Mouse (Mus musculus): ENCODE results near the gene Junb. TPM values are rescaled to one million over a fixed set of nuclear protein-coding genes. Genes with fewer than 3 reads are reported as not detected.

Junb gene
- polyA plus RNA-seq, 1 experiment from 2014 or later, result 5.9 TPM

DNA sequence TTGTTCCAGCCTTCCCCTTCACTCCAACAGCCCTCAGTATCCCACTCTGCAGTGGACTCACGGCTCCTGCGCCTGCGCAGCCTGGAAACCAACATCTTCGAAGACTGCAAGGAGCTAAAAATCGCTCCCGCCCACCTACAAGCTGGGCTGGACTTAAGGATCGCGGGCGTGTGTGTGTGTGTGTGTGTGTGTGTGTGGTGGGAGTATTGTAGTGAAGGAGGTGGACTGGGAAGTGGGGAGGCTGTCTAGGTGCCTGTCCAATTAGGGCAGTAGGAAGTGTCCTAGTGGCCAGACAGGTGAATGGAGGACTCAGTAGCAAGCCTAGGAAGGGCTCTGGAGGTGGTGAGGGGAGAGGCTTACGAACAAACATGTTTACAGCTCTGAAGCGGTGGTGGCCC is 33.3 kb downstream of the Junb start:
- peak overlapping the region; percentile 80 for H3K4me2 ChIP-seq

GRCm38 (mm10) chr8:84944478-84945160 is 33.9 kb downstream of the Junb start:
- no peaks in the 10 kb centered on the region for H3K9me3 ChIP-seq
- WGBS, result 2% methylated on average over 26 of the region's 26 CpGs
- H3K27ac ChIP-seq, result no peak overlapping the region
- ATAC-seq (ENCODE audit: low FRiP score), result peak; percentile 31; the same call in 1 of the 2 replicates
- peak overlapping the region; percentile 80 for H3K4me2 ChIP-seq
- no peak overlapping the region for H3K9ac ChIP-seq
- peaks cover 66% of the 10 kb centered on the region for H3K27me3 ChIP-seq
- peak overlapping the region; percentile 63 for H3K4me3 ChIP-seq
- H3K4me1 ChIP-seq (replicated peaks), result peaks cover 35% of the 10 kb centered on the region
- no peaks in the 10 kb centered on the region for H3K36me3 ChIP-seq

More for the DNA sequence above, 33.3 kb downstream of the Junb start:
- Histone ChIP-seq H3K36me3 (no peaks in the 10 kb centered on the region), H3K4me3 (peak overlapping the region; percentile 63), H3K27me3 (peaks cover 72% of the 10 kb centered on the region), H3K9me3 (no peaks in the 10 kb centered on the region), H3K27ac (peak overlapping the region; percentile 79), H3K4me1 (replicated peaks) (peaks cover 35% of the 10 kb centered on the region), H3K9ac (peak overlapping the region; percentile 82)
- WGBS, result 3% methylated on average over 11 of the region's 11 CpGs
- peak; percentile 67 for ATAC-seq (ENCODE audit: low FRiP score)

DNA sequence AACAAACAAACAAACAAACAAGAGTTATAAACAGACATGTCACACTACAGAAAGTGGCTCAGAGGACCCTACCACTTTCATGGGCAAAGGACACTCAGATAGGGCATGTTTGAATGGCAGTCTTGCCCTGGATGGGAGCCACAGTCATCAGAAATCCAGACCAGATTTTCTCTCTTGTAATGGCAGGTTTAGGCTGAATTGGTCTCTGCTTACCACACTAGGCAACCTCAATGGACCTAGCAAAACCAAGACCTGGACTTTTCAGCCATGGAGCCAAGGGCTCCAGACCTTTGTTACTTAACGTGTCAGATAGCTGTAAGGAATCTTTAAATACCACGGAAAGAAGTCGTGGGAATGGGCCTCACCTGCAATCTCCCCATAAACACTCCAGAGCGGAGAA is 34.8 kb downstream of the Junb start:
- H3K4me3 ChIP-seq, result 0 out of 2 replicates have a peak overlapping the region, but pooled peaks have one; percentile 63
- WGBS, result 26% methylated on average over 4 of the region's 4 CpGs
- no peak overlapping the region for H3K9ac ChIP-seq
- no peaks in the 10 kb centered on the region for H3K36me3 ChIP-seq
- no peak overlapping the region for H3K27ac ChIP-seq
- H3K4me1 ChIP-seq (replicated peaks), result peaks cover 35% of the 10 kb centered on the region
- H3K27me3 ChIP-seq, result peaks cover 62% of the 10 kb centered on the region
- peak overlapping the region; percentile 80; the same call in 1 of the 2 replicates for H3K4me2 ChIP-seq
- no peak for ATAC-seq (ENCODE audit: low FRiP score)
- H3K9me3 ChIP-seq, result no peaks in the 10 kb centered on the region

DNA sequence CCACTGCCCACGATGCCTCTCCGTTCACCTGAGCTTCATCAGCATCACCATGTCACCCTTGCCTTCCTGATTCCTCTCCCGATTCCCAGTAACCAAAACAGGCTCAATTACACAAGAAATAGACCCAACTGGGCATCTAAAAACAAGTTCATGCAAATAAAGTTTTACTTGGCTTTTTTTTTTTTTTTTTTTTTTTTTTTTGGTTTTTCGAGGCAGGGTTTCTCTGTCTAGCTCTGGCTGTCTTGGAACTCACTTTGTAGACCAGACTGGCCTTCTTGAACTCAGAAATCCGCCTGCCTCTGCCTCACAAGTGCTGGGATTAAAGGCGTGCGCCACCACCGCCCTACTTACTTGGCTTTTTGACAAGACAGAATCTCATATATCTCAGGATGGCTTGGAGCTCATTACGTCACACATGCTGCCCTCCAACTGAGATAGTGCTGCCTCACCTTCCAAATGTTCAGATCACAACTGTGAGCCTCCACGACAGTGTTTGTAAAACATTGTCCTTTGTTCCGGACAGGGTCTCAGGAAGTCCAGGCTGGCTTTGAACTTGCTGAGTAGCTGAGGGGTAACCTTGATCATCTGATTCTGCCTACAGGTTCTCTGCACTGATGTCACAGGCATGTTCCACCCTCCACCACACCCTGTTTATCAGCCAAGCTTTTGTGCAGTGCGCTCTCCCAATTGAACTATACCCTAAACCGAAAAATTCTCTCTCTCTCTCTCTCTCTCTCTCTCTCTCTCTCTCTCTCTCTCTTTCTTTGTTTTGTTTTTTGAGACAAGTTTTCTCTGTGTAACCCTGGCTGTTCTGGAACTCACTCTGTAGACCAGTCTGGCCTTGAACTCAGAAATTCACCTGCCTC is 40.7 kb downstream of the Junb start:
- Histone ChIP-seq H3K36me3 (peaks cover under 1% of the 10 kb centered on the region), H3K27ac (peak overlapping the region; percentile 98), H3K4me2 (peak overlapping the region; percentile 87), H3K4me1 (replicated peaks) (peaks cover 37% of the 10 kb centered on the region), H3K27me3 (peaks cover 18% of the 10 kb centered on the region), H3K9ac (peak overlapping the region; percentile 98), H3K9me3 (no peaks in the 10 kb centered on the region), H3K4me3 (peak overlapping the region; percentile 85)
- no peak for ATAC-seq (ENCODE audit: low FRiP score)
- WGBS, result 66% methylated on average over 12 of the region's 13 CpGs

DNA sequence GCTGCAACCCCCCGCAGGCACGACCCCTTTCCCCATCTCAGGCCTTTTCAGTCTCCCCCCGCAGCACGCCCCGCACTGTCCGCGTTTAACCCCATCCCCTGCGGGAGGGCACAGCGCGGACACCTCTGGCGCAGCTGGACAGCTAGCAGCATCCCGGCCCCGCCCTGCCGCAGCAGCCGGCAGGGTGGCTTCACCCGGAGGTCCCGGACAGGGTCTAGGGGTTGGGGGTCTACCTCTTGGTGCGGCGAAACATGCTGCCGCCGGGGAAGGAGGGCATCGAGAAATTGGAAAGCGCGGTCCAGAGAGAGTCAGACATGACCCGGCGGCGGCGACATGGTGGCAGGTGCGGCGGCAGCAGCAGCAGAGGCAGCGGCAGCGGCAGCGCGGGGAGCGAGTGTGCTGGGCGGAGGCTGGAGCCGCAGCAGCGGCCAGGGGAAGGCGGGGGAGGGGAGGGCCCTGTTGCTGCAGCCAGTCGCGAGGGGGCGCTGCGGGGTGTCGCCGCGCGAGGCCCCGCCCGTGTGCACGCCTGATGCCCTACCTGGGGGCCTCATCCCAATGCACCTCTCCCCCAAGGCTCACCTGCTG is 41.5 kb downstream of the Junb start, which contains the start of gene Mast1:
Mast1 (minus strand) TSS at position 398 of the 585 bp plus-strand sequence.
- Histone ChIP-seq H3K36me3 (peaks cover 9% of the 10 kb centered on the region), H3K4me3 (peak within 1 kb of the TSS; percentile 85)
- WGBS, result 0% methylated on average over 45 of the region's 50 CpGs

DNA sequence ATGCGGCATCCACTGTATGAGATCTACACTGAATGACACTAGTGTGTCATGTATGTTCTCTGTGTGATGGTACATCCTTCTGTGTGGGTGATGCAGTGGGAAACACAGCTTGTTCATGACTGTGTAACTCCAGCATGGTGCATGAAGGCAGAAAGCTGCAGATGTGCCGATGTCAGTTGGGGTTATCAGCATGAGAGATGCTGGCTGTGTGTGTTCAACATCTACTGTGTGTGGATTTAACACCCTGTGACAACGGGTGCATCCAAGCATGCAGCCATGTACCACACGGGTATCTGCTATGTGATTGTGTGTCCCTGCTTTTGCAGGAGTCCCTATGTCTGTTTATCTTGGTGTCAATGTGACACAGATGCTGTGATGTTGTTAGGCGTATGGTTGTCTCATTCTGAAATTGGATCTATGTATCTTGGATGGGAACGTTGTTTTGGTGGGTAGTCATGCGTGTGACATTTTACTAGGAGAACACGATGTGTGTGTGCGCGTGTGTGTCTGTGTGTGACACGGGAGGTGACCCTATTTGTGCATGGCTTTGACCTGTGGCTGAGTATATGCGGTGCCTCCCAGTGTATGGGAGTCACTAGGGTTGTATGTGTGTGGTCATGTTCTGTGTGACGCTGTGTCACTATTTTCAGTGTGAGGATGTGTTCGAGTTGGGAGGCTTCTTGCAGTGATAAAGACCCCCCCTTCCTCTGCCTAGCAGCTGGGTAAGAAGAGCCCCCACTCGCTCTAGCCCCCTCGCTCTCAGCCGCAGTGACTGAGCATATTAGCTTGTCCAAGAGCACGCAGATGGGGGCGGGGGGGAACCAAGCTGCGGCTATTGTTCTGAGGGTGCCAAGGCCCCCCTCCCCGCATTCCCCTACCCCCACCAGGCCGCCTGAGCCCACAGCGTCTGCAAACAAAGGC is 42.2 kb downstream of the Junb start:
- H3K27ac ChIP-seq, result peak overlapping the region; percentile 98
- H3K4me1 ChIP-seq (replicated peaks), result peaks cover 37% of the 10 kb centered on the region
- 13% methylated on average over 20 of the region's 23 CpGs for WGBS
- H3K27me3 ChIP-seq, result peaks cover 30% of the 10 kb centered on the region
- peak overlapping the region; percentile 98 for H3K9ac ChIP-seq
- H3K9me3 ChIP-seq, result no peaks in the 10 kb centered on the region
- H3K4me2 ChIP-seq, result peak overlapping the region; percentile 87
- H3K4me3 ChIP-seq, result peak overlapping the region; percentile 85
- peaks cover 16% of the 10 kb centered on the region for H3K36me3 ChIP-seq
- peak; percentile 56 for ATAC-seq (ENCODE audit: low FRiP score)

More for the DNA sequence above, 41.5 kb downstream of the Junb start, which contains the start of gene Mast1:
- H3K27ac ChIP-seq, result peak within 1 kb of the TSS; percentile 98
- H3K4me2 ChIP-seq, result peak within 1 kb of the TSS; percentile 87
- H3K27me3 ChIP-seq, result peaks cover 22% of the 10 kb centered on the region
- H3K4me1 ChIP-seq (replicated peaks), result peaks cover 37% of the 10 kb centered on the region
- H3K9ac ChIP-seq, result peak within 1 kb of the TSS; percentile 98
- no peaks in the 10 kb centered on the region for H3K9me3 ChIP-seq
- peak; percentile 53 for ATAC-seq (ENCODE audit: low FRiP score)

DNA sequence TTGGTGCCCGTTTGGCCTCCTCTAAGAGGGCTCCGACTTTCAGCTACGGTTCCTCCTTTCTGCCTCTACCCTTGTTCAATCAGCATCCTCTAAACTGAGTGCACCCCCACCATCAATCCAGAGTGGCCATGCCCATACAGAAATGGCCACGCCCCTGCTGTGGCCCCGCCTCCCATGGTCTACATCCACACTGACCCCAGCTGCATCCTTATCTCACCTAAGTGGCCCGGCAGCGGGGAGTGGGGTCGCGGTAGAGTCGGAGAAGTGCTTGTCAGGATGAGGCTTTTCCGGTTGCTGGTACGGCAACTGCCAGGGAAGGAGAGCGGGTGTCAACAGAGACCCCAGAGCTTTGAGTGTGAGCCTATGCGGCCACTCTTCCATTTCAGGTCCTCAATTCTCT is 43.0 kb downstream of the Junb start:
- H3K9me3 ChIP-seq, result no peaks in the 10 kb centered on the region
- H3K4me2 ChIP-seq, result peak overlapping the region; percentile 87
- peaks cover 29% of the 10 kb centered on the region for H3K27me3 ChIP-seq
- H3K4me1 ChIP-seq (replicated peaks), result peaks cover 37% of the 10 kb centered on the region
- H3K27ac ChIP-seq, result peak overlapping the region; percentile 98
- peak; percentile 10; the same call in 1 of the 2 replicates for ATAC-seq (ENCODE audit: low FRiP score)
- peaks cover 21% of the 10 kb centered on the region for H3K36me3 ChIP-seq
- peak overlapping the region; percentile 98 for H3K9ac ChIP-seq
- peak overlapping the region; percentile 85 for H3K4me3 ChIP-seq
- 5% methylated on average over 14 of the region's 14 CpGs for WGBS

GRCm38 (mm10) chr8:84934860-84935259 is 43.7 kb downstream of the Junb start:
- H3K27ac ChIP-seq, result peak overlapping the region; percentile 98
- peak overlapping the region; percentile 85 for H3K4me3 ChIP-seq
- peak overlapping the region; percentile 98 for H3K9ac ChIP-seq
- peak overlapping the region; percentile 87 for H3K4me2 ChIP-seq
- peak; percentile 67 for ATAC-seq (ENCODE audit: low FRiP score)
- H3K9me3 ChIP-seq, result no peaks in the 10 kb centered on the region
- WGBS, result 1% methylated on average over 15 of the region's 15 CpGs
- H3K27me3 ChIP-seq, result peaks cover 35% of the 10 kb centered on the region
- peaks cover 37% of the 10 kb centered on the region for H3K4me1 ChIP-seq (replicated peaks)
- H3K36me3 ChIP-seq, result peaks cover 28% of the 10 kb centered on the region

DNA sequence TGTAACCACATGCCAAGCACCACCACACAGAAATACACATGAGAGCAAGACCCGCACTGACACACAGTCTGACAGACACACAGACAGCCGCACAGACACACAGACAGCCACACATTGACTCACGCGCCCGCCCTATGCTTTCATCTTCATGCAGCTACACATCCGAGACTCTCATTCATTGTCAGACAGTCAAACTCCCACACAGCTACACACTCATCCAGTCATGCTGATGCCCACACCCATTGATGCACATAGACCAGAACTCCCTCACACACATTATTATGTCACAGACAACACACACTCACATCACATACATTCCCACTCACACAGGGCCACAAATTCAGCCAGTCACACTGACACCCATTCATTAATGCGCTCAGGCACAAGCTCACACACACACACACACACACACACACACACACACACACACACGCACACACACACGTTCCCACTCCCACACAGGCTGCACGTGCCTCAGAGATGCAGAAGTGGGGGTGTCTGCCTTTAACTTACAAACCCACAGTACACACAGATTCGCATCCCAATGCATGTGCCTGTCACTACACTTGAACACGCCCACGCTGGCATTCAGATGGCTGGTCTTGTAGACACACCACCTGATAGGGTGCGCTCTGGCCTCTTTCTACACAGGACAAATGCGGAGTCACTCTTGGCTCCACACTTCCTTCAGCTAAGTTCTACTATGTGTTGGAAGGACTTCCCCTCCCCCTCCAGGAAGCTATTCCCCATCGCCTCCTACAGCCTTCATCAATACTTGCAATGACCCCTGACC is 44.6 kb downstream of the Junb start:
- Histone ChIP-seq H3K9me3 (no peaks in the 10 kb centered on the region), H3K4me1 (replicated peaks) (peaks cover 44% of the 10 kb centered on the region), H3K27ac (peak overlapping the region; percentile 40; the same call in 1 of the 2 replicates), H3K4me2 (peak overlapping the region; percentile 87), H3K9ac (peak overlapping the region; percentile 98; the same call in 1 of the 2 replicates), H3K27me3 (peaks cover 37% of the 10 kb centered on the region), H3K36me3 (peaks cover 33% of the 10 kb centered on the region), H3K4me3 (peak overlapping the region; percentile 85)
- ATAC-seq (ENCODE audit: low FRiP score), result no peak
- 83% methylated on average over 16 of the region's 16 CpGs for whole genome bisulfite sequencing

GRCm38 (mm10) chr8:84930582-84930981 is 47.9 kb downstream of the Junb start:
- peaks cover 27% of the 10 kb centered on the region for H3K4me1 ChIP-seq (replicated peaks)
- H3K27ac ChIP-seq, result no peak overlapping the region
- H3K4me3 ChIP-seq, result no peak overlapping the region
- peaks cover 58% of the 10 kb centered on the region for H3K36me3 ChIP-seq
- ATAC-seq (ENCODE audit: low FRiP score), result no peak
- WGBS, result 85% methylated on average over 13 of the region's 13 CpGs
- H3K9me3 ChIP-seq, result no peaks in the 10 kb centered on the region
- no peak overlapping the region for H3K4me2 ChIP-seq
- 0 out of 2 replicates have a peak overlapping the region, but pooled peaks have one; percentile 19 for H3K9ac ChIP-seq
- H3K27me3 ChIP-seq, result peaks cover 37% of the 10 kb centered on the region
